Comparison of ENCODE assay signal across 12 mouse cellular contexts in the genomic region with DNA sequence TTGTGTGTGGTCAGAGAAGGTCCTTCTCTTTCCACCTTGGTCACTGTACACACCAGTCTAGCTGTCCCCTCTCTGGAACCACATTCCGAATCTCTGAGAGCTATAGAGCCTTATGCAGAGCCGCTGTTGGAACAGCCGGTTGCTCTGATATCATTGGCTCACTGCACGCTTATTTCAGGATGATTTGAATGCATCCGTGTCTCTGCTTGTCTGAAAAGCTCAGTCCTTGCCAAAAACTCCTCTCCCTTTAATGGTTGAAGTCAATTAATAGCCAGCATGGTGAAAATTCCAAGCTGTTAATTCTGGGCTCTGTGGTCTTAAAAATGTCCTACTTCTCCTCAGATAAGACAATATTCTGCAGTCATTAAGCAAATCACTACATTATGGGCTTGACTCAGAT.
DNase-seq lines count a peak whose midpoint lies in the region; ATAC-seq and TF ChIP-seq lines count a peak whose summit lies in the region.
"Had no signal": no experiment of that assay in that cellular context is flagged by ENCODE, and none has a peak within 500 bp of the region (broad histone marks: within the 10 kb centered on the region; RNA-seq: fewer than 3 reads in every experiment).

No protein-coding gene starts in this region.

- H3K9ac ChIP-seq in forebrain, embryonic 14.5 days (ENCODE audit: low read length) = no peak overlapping the region
- no peak overlapping the region for H3K9ac ChIP-seq in forebrain, embryonic 12.5 days
- H3K9ac ChIP-seq in liver, embryonic 11.5 days (ENCODE audit: low read depth, low read length) = no peak overlapping the region
- H3K9ac ChIP-seq: liver, embryonic 15.5 days had no signal

- no peaks in the 10 kb centered on the region for H3K27me3 ChIP-seq in forebrain, embryonic 14.5 days (replicated peaks; ENCODE audit: control insufficient read depth, insufficient read depth, low read length)
- H3K27me3 ChIP-seq in forebrain, embryonic 12.5 days = no peaks in the 10 kb centered on the region
- H3K27me3 ChIP-seq in liver, embryonic 11.5 days (replicated peaks; ENCODE audit: control insufficient read depth, insufficient read depth, low read length) = no peaks in the 10 kb centered on the region
- H3K27me3 ChIP-seq: liver, embryonic 15.5 days had no signal

- H3K4me2 ChIP-seq in forebrain, embryonic 14.5 days (ENCODE audit: low read length) = no peak overlapping the region
- no peak overlapping the region for H3K4me2 ChIP-seq in forebrain, embryonic 12.5 days
- no peak overlapping the region for H3K4me2 ChIP-seq in liver, embryonic 11.5 days
- H3K4me2 ChIP-seq: liver, embryonic 15.5 days had no signal

- H3K4me3 ChIP-seq in forebrain, embryonic 14.5 days (ENCODE audit: low read depth, low read length) = no peak overlapping the region
- H3K4me3 ChIP-seq in forebrain, embryonic 12.5 days (replicated peaks) = no peak overlapping the region
- H3K4me3 ChIP-seq in left cerebral cortex, adult 2 months = no peak overlapping the region
- H3K4me3 ChIP-seq in layer of hippocampus, adult 2 months = no peak overlapping the region
- H3K4me3 ChIP-seq in liver, embryonic 11.5 days (ENCODE audit: low read depth, low read length) = no peak overlapping the region
- H3K4me3 ChIP-seq: liver, embryonic 15.5 days had no signal

- no peaks in the 10 kb centered on the region for H3K36me3 ChIP-seq in forebrain, embryonic 14.5 days (ENCODE audit: control insufficient read depth, insufficient read depth, low read length)
- no peaks in the 10 kb centered on the region for H3K36me3 ChIP-seq in forebrain, embryonic 12.5 days (replicated peaks)
- no peaks in the 10 kb centered on the region for H3K36me3 ChIP-seq in liver, embryonic 11.5 days (ENCODE audit: control insufficient read depth, insufficient read depth, low read length)
- H3K36me3 ChIP-seq: liver, embryonic 15.5 days had no signal

- peak; percentile 76 for DNase-seq in forebrain, embryonic 14.5 days (ENCODE audit: low spot score)
- DNase-seq in left cerebral cortex, postnatal 4 days = peak; percentile 28
- DNase-seq in left cerebral cortex, adult 2 months (ENCODE audit: extremely low spot score in 1 of 2, low spot score in 2 of 2) = no peak
- peak; percentile 60 for DNase-seq in brain, embryonic 18.5 days (ENCODE audit: low read depth, low spot score)
- DNase-seq in layer of hippocampus, adult 2 months (ENCODE audit: low spot score in 2 of 2) = peak; percentile 29 to 74
- DNase-seq in ovary, postnatal 36 days (ENCODE audit: low spot score) = no peak
- DNase-seq in liver, embryonic 11.5 days (ENCODE audit: low spot score) = no peak
- DNase-seq: adrenal gland, adult 8-10 months; heart, adult 11 months; retina, postnatal 1 day had no signal

- H3K9me3 ChIP-seq in forebrain, embryonic 14.5 days (replicated peaks; ENCODE audit: control insufficient read depth, low read length) = no peaks in the 10 kb centered on the region; the same call in 1 of the 2 replicates
- peaks cover 3% of the 10 kb centered on the region; the same call in 1 of the 2 replicates for H3K9me3 ChIP-seq in forebrain, embryonic 12.5 days
- peaks cover 8% of the 10 kb centered on the region; the same call in 1 of the 2 replicates for H3K9me3 ChIP-seq in liver, embryonic 11.5 days (ENCODE audit: control insufficient read depth, low read length)

- H3K4me1 ChIP-seq in forebrain, embryonic 14.5 days (ENCODE audit: control insufficient read depth, insufficient read depth, low read length) = no peaks in the 10 kb centered on the region
- 0 out of 2 replicates have a peak, but pooled peaks cover 2% of the 10 kb centered on the region for H3K4me1 ChIP-seq in forebrain, embryonic 12.5 days
- no peaks in the 10 kb centered on the region for H3K4me1 ChIP-seq in liver, embryonic 11.5 days (replicated peaks; ENCODE audit: control insufficient read depth, insufficient read depth, low read length)
- H3K4me1 ChIP-seq: liver, embryonic 15.5 days had no signal

- intact Hi-C loops in left cerebral cortex, postnatal 4 days (cut with DNase I) = loop anchor here (10.0 kb wide), 1 partner anchor 231 kb away; no protein-coding TSS in a partner anchor
- intact Hi-C loops in left cerebral cortex, adult 2 months (cut with DNase I) = no loop called here

- WGBS in forebrain, embryonic 14.5 days = 51% methylated on average over 5 of the region's 5 CpGs
- 79% methylated on average over 5 of the region's 5 CpGs for WGBS in forebrain, embryonic 12.5 days
- WGBS in liver, embryonic 11.5 days = 74% methylated on average over 5 of the region's 5 CpGs

- no peak for TF ChIP-seq CTCF in left cerebral cortex, adult 2 months (IDR thresholded peaks at IDR 0.05)
- no peak for TF ChIP-seq CTCF in layer of hippocampus, adult 2 months (conservative IDR thresholded peaks at IDR 0.05)

- H3K27ac ChIP-seq in forebrain, embryonic 14.5 days (ENCODE audit: low read depth, low read length) = peak overlapping the region; percentile 39; the same call in 1 of the 2 replicates
- H3K27ac ChIP-seq in forebrain, embryonic 12.5 days = no peak overlapping the region
- no peak overlapping the region for H3K27ac ChIP-seq in left cerebral cortex, adult 2 months
- H3K27ac ChIP-seq in layer of hippocampus, adult 2 months = peak overlapping the region; percentile 73
- no peak overlapping the region for H3K27ac ChIP-seq in liver, embryonic 11.5 days (ENCODE audit: low read depth, low read length)
- H3K27ac ChIP-seq: liver, embryonic 15.5 days had no signal

- ATAC-seq in forebrain, embryonic 14.5 days = peak; percentile 58; the same call in 1 of the 2 replicates
- ATAC-seq in forebrain, embryonic 12.5 days (ENCODE audit: low FRiP score) = no peak
- no peak for ATAC-seq in liver, embryonic 11.5 days (replicated peaks; ENCODE audit: low FRiP score)

Comparison
In these comparisons a context has a peak if more than half of its experiments do, and no peak if none do; other contexts are left out.
1. DNase-seq: peak in forebrain, embryonic 14.5 days (single experiment), left cerebral cortex, postnatal 4 days (single experiment), brain, embryonic 18.5 days (single experiment) and layer of hippocampus, adult 2 months (2 of 2); none in left cerebral cortex, adult 2 months (0 of 2), ovary, postnatal 36 days (single experiment) and liver, embryonic 11.5 days (single experiment).
2. H3K27ac ChIP-seq: peak in forebrain, embryonic 14.5 days (single experiment) and layer of hippocampus, adult 2 months (single experiment); none in forebrain, embryonic 12.5 days (single experiment), left cerebral cortex, adult 2 months (single experiment) and liver, embryonic 11.5 days (single experiment).